Mouse (Mus musculus) heart, postnatal 0 days (tissue): ENCODE results near the gene Pygm. TPM values are rescaled to one million over a fixed set of nuclear protein-coding genes. Genes with fewer than 3 reads are reported as not detected.

ENCODE experiments used
- ATAC-seq: fragments of 200-750 bp; cut with Nextera tagmentation; 2 replicates; pipeline ENCODE4 v1.8.0; 2017; ENCODE audit warnings: low read depth, moderate number of reproducible peaks, moderate library complexity; ENCODE audit not compliant: insufficient read depth
- DNase-seq: peaks from one replicate; pipeline ENCODE4 v3.0.0-alpha.2; 2016; ENCODE audit warnings: low spot score
- H3K27ac ChIP-seq: fragments of 300-500 bp; sonication (generic); 2 replicates; pipeline ENCODE4 v1.5.1; 2014; ENCODE audit warnings: low read depth, mild to moderate bottlenecking
- H3K27me3 ChIP-seq: fragments of 300-500 bp; sonication (generic); 2 replicates; pipeline ENCODE4 v1.6.1; 2014; ENCODE audit warnings: low read length, mixed read lengths; ENCODE audit not compliant: control insufficient read depth, insufficient read depth
- H3K36me3 ChIP-seq: fragments of 300-500 bp; sonication (generic); replicated peaks from 2 replicates; pipeline ENCODE4 v1.6.1; 2014; ENCODE audit warnings: low read length, mixed read lengths; ENCODE audit not compliant: control insufficient read depth, insufficient read depth
- H3K4me1 ChIP-seq: fragments of 300-500 bp; sonication (generic); 2 replicates; pipeline ENCODE4 v1.6.1; 2014; ENCODE audit warnings: antibody characterized with exemption; ENCODE audit not compliant: control insufficient read depth, insufficient read depth
- H3K4me2 ChIP-seq: fragments of 300-500 bp; sonication (generic); 2 replicates; pipeline ENCODE4 v1.6.1; 2014; ENCODE audit warnings: low read depth, mild to moderate bottlenecking, low read length, moderate library complexity
- H3K4me3 ChIP-seq: fragments of 300-500 bp; sonication (generic); 2 replicates; pipeline ENCODE4 v1.5.1; 2014; ENCODE audit warnings: low read depth, low read length
- H3K9ac ChIP-seq: fragments of 300-500 bp; sonication (generic); replicated peaks from 2 replicates; pipeline ENCODE4 v1.6.1; 2014; ENCODE audit warnings: low read depth, low read length, mixed read lengths
- H3K9me3 ChIP-seq: fragments of 300-500 bp; sonication (generic); replicated peaks from 2 replicates; pipeline ENCODE4 v1.6.1; 2016; ENCODE audit warnings: low read length; ENCODE audit not compliant: control insufficient read depth
- CTCF ChIP-seq: IDR thresholded peaks from 2 replicates; pipeline ENCODE4 v1.5.1; 2016; ENCODE audit warnings: antibody characterized with exemption, control low read depth, low read depth
- EP300 ChIP-seq: IDR thresholded peaks from 2 replicates; pipeline ENCODE4 v1.6.1; 2016; ENCODE audit warnings: antibody characterized with exemption, low read depth
- WGBS: fragments of 180-500 bp; shearing (Covaris S2); extraction: QIAGEN DNeasy Blood & Tissue Kit; methylation state at CpG from one replicate; pipeline ENCODE4 v1.1.7; 2014; 5-methylcytosine and 5-hydroxymethylcytosine counted together
- polyA plus RNA-seq: library from polyadenylated mRNA; unstranded; fragments of >200 nt; fragmentation: Nextera tagmentation; extraction: Ambion mirVana; gene quantifications from 2 replicates; pipeline ENCODE4 v1.2.1, GENCODE M21; 2015
- total RNA-seq: library from RNA; depleted of rRNA; stranded (reverse); fragments of >200 nt; gene quantifications from 2 replicates; pipeline ENCODE4 v1.2.3, GENCODE M21; 2014; ENCODE audit warnings: low replicate concordance

Pygm gene
- total and polyA plus RNA-seq, 2 experiments from 2014 or later: 400 to 487 TPM

GRCm38 (mm10) chr19:6354030-6354429, 30.2 kb upstream of the Pygm start:
- TF ChIP-seq CTCF (no peak), EP300 (no peak)
- Histone ChIP-seq H3K4me3 (no peak overlapping the region), H3K4me2 (no peak overlapping the region), H3K4me1 (no peaks in the 10 kb centered on the region), H3K36me3 (peaks cover 8% of the 10 kb centered on the region; the same call in 1 of the 2 replicates), H3K9me3 (no peaks in the 10 kb centered on the region), H3K9ac (no peak overlapping the region), H3K27ac (no peak overlapping the region), H3K27me3 (no peaks in the 10 kb centered on the region)
- no peak for ATAC-seq
- WGBS: 62% methylated on average over 7 of the region's 7 CpGs
- no peak for DNase-seq

- peaks cover 14% of the 10 kb centered on the region for H3K36me3 ChIP-seq
- TF ChIP-seq CTCF: no peak
- TF ChIP-seq EP300: no peak
- DNase-seq: no peak
- no peaks in the 10 kb centered on the region for H3K27me3 ChIP-seq
- H3K4me1 ChIP-seq: peaks cover 18% of the 10 kb centered on the region
- 86% methylated on average over 3 of the region's 3 CpGs for WGBS
- no peak overlapping the region for H3K9ac ChIP-seq
- ATAC-seq: no peak
- no peak overlapping the region for H3K4me2 ChIP-seq
- H3K4me3 ChIP-seq: no peak overlapping the region
- H3K27ac ChIP-seq: no peak overlapping the region
- H3K9me3 ChIP-seq: no peaks in the 10 kb centered on the region
These were observed 22.9 kb upstream of the Pygm start for GRCm38 (mm10) chr19:6361291-6361690.

- WGBS: 2% methylated on average over 11 of the region's 11 CpGs
These were observed 21.1 kb upstream of the Pygm start for GRCm38 (mm10) chr19:6363091-6363410.

GRCm38 (mm10) chr19:6363411-6364240, 20.6 kb upstream of the Pygm start, which contains the start of gene Sf1:
Gene Sf1, plus strand, starts transcription at chr19:6363690.
- Histone ChIP-seq H3K36me3 (peaks cover 37% of the 10 kb centered on the region), H3K4me3 (peak within 1 kb of the TSS; percentile 99), H3K9ac (peak within 1 kb of the TSS; percentile 99), H3K4me2 (peak within 1 kb of the TSS; percentile 96), H3K27me3 (no peaks in the 10 kb centered on the region), H3K4me1 (peaks cover 18% of the 10 kb centered on the region), H3K27ac (peak within 1 kb of the TSS; percentile 100), H3K9me3 (no peaks in the 10 kb centered on the region)
- WGBS: under 1% methylated on average over 77 of the region's 85 CpGs
- DNase-seq (peak; percentile 100), ATAC-seq (peak; percentile 94)
- TF ChIP-seq CTCF (no peak), EP300 (peak; percentile 88)

More at GRCm38 (mm10) chr19:6363091-6363410, 21.1 kb upstream of the Pygm start:
- peak overlapping the region; percentile 62 for H3K4me2 ChIP-seq
- peak overlapping the region; percentile 44 for H3K9ac ChIP-seq
- no peak for ATAC-seq
- H3K27me3 ChIP-seq: no peaks in the 10 kb centered on the region
- no peak for TF ChIP-seq EP300
- no peak for TF ChIP-seq CTCF
- H3K4me3 ChIP-seq: peak overlapping the region; percentile 99
- no peak for DNase-seq
- H3K27ac ChIP-seq: peak overlapping the region; percentile 100
- peaks cover 18% of the 10 kb centered on the region for H3K4me1 ChIP-seq
- no peaks in the 10 kb centered on the region for H3K9me3 ChIP-seq
- H3K36me3 ChIP-seq: peaks cover 31% of the 10 kb centered on the region

GRCm38 (mm10) chr19:6364317-6364725, 19.9 kb upstream of the Pygm start:
- DNase-seq (peak; percentile 87), ATAC-seq (peak; percentile 5; the same call in 1 of the 2 replicates)
- Histone ChIP-seq H3K4me1 (peaks cover 18% of the 10 kb centered on the region), H3K9ac (peak overlapping the region; percentile 99), H3K27me3 (no peaks in the 10 kb centered on the region), H3K36me3 (peaks cover 43% of the 10 kb centered on the region), H3K4me2 (peak overlapping the region; percentile 96), H3K27ac (peak overlapping the region; percentile 100), H3K4me3 (peak overlapping the region; percentile 99), H3K9me3 (no peaks in the 10 kb centered on the region)
- under 1% methylated on average over 51 of the region's 55 CpGs for WGBS
- no peak for TF ChIP-seq CTCF
- no peak for TF ChIP-seq EP300
